Mouse (Mus musculus): ENCODE results near the gene Trpc3. TPM values are rescaled to one million over a fixed set of nuclear protein-coding genes. Genes with fewer than 3 reads are reported as not detected.
"Not testable (repeated sequence)": the region's sequence is repeated elsewhere in the genome, so short reads cannot be mapped to it uniquely, and the experiment has no call there.

Trpc3 gene
- total RNA-seq, 1 experiment: 0.54 TPM

GRCm38 (mm10) chr3:36667814-36668213 lies 22.2 kb downstream of the Trpc3 start:
- Histone ChIP-seq H3K36me3 (ENCODE audit: control insufficient read depth, insufficient read depth, low read length, poor library complexity, severe bottlenecking) (no peaks in the 10 kb centered on the region), H3K4me1 (ENCODE audit: control insufficient read depth in 2 of 2, insufficient read depth in 2 of 2, low read length in 2 of 2, poor library complexity in 1 of 2) (no peaks in the 10 kb centered on the region), H3K9ac (ENCODE audit: insufficient read depth, low read depth, low read length, poor library complexity, severe bottlenecking) (no peak overlapping the region), H3K4me3 (ENCODE audit: insufficient read depth in 1 of 2, low read depth in 1 of 2, low read length in 2 of 2, poor library complexity in 1 of 2, severe bottlenecking in 1 of 2) (no peak overlapping the region), H3K27ac (ENCODE audit: insufficient read depth, low read depth, low read length, poor library complexity, severe bottlenecking) (no peak overlapping the region), H3K9me3 (ENCODE audit: control insufficient read depth, insufficient read depth, low read depth, low read length) (no peaks in the 10 kb centered on the region)
- in situ Hi-C loops (cut with MboI; ENCODE audit: low sequenced_read_pairs in 2 of 2, unreplicated experiment in 2 of 2): no loop called here
- TF ChIP-seq HCFC1 (IDR thresholded peaks at IDR 0.05; ENCODE audit: borderline replicate concordance, insufficient read depth, low read length): no peak
- no peak for TF ChIP-seq CHD2 (IDR thresholded peaks at IDR 0.05; ENCODE audit: low read depth, low read length)
- no peak for TF ChIP-seq MAFK (IDR thresholded peaks at IDR 0.05; ENCODE audit: insufficient read depth, low read depth, low read length)
- TF ChIP-seq ZNF384 (IDR thresholded peaks at IDR 0.05; ENCODE audit: low read depth, low read length): no peak
- TF ChIP-seq ZC3H11A (IDR thresholded peaks at IDR 0.05; ENCODE audit: borderline replicate concordance, low read depth, low read length): no peak
- DNase-seq (ENCODE audit: low read depth, low spot score): no peak

- DNase-seq (ENCODE audit: low read depth, low spot score); H3K4me1 ChIP-seq (ENCODE audit: control insufficient read depth in 2 of 2, insufficient read depth in 2 of 2, low read length in 2 of 2, poor library complexity in 1 of 2); H3K4me3 ChIP-seq (ENCODE audit: insufficient read depth in 1 of 2, low read depth in 1 of 2, low read length in 2 of 2, poor library complexity in 1 of 2, severe bottlenecking in 1 of 2); H3K9me3 ChIP-seq (ENCODE audit: control insufficient read depth, insufficient read depth, low read depth, low read length); in situ Hi-C loops (cut with MboI; ENCODE audit: low sequenced_read_pairs in 2 of 2, unreplicated experiment in 2 of 2); H3K9ac ChIP-seq (ENCODE audit: insufficient read depth, low read depth, low read length, poor library complexity, severe bottlenecking); H3K36me3 ChIP-seq (ENCODE audit: control insufficient read depth, insufficient read depth, low read length, poor library complexity, severe bottlenecking); H3K27ac ChIP-seq (ENCODE audit: insufficient read depth, low read depth, low read length, poor library complexity, severe bottlenecking): not testable (repeated sequence)
These were observed 44.8 kb downstream of the Trpc3 start for GRCm38 (mm10) chr3:36645245-36645559.

- TF ChIP-seq HCFC1 (IDR thresholded peaks at IDR 0.05; ENCODE audit: borderline replicate concordance, insufficient read depth, low read length) (no peak), CHD2 (IDR thresholded peaks at IDR 0.05; ENCODE audit: low read depth, low read length) (no peak), MAFK (IDR thresholded peaks at IDR 0.05; ENCODE audit: insufficient read depth, low read depth, low read length) (no peak), ZNF384 (IDR thresholded peaks at IDR 0.05; ENCODE audit: low read depth, low read length) (no peak), ZC3H11A (IDR thresholded peaks at IDR 0.05; ENCODE audit: borderline replicate concordance, low read depth, low read length) (no peak)
These were observed 45.3 kb downstream of the Trpc3 start for GRCm38 (mm10) chr3:36644554-36645244.

GRCm38 (mm10) chr3:36643354-36643753 lies 46.6 kb downstream of the Trpc3 start:
- Histone ChIP-seq H3K36me3 (ENCODE audit: control insufficient read depth, insufficient read depth, low read length, poor library complexity, severe bottlenecking) (no peaks in the 10 kb centered on the region), H3K4me3 (ENCODE audit: insufficient read depth in 1 of 2, low read depth in 1 of 2, low read length in 2 of 2, poor library complexity in 1 of 2, severe bottlenecking in 1 of 2) (no peak overlapping the region), H3K4me1 (ENCODE audit: control insufficient read depth in 2 of 2, insufficient read depth in 2 of 2, low read length in 2 of 2, poor library complexity in 1 of 2) (no peaks in the 10 kb centered on the region), H3K9ac (ENCODE audit: insufficient read depth, low read depth, low read length, poor library complexity, severe bottlenecking) (no peak overlapping the region), H3K27ac (ENCODE audit: insufficient read depth, low read depth, low read length, poor library complexity, severe bottlenecking) (no peak overlapping the region), H3K9me3 (ENCODE audit: control insufficient read depth, insufficient read depth, low read depth, low read length) (no peaks in the 10 kb centered on the region)
- TF ChIP-seq HCFC1 (IDR thresholded peaks at IDR 0.05; ENCODE audit: borderline replicate concordance, insufficient read depth, low read length) (no peak), ZNF384 (IDR thresholded peaks at IDR 0.05; ENCODE audit: low read depth, low read length) (no peak), ZC3H11A (IDR thresholded peaks at IDR 0.05; ENCODE audit: borderline replicate concordance, low read depth, low read length) (no peak), CHD2 (IDR thresholded peaks at IDR 0.05; ENCODE audit: low read depth, low read length) (no peak), MAFK (IDR thresholded peaks at IDR 0.05; ENCODE audit: insufficient read depth, low read depth, low read length) (no peak)
- no peak for DNase-seq (ENCODE audit: low read depth, low spot score)
- in situ Hi-C loops (cut with MboI; ENCODE audit: low sequenced_read_pairs in 2 of 2, unreplicated experiment in 2 of 2): no loop called here

More at GRCm38 (mm10) chr3:36644554-36645244, 45.3 kb downstream of the Trpc3 start:
- no peak overlapping the region for H3K4me3 ChIP-seq (ENCODE audit: insufficient read depth in 1 of 2, low read depth in 1 of 2, low read length in 2 of 2, poor library complexity in 1 of 2, severe bottlenecking in 1 of 2)
- H3K36me3 ChIP-seq (ENCODE audit: control insufficient read depth, insufficient read depth, low read length, poor library complexity, severe bottlenecking): no peaks in the 10 kb centered on the region
- DNase-seq (ENCODE audit: low read depth, low spot score): no peak
- H3K9me3 ChIP-seq (ENCODE audit: control insufficient read depth, insufficient read depth, low read depth, low read length): no peaks in the 10 kb centered on the region
- in situ Hi-C loops (cut with MboI; ENCODE audit: low sequenced_read_pairs in 2 of 2, unreplicated experiment in 2 of 2): no loop called here
- no peaks in the 10 kb centered on the region for H3K4me1 ChIP-seq (ENCODE audit: control insufficient read depth in 2 of 2, insufficient read depth in 2 of 2, low read length in 2 of 2, poor library complexity in 1 of 2)
- H3K27ac ChIP-seq (ENCODE audit: insufficient read depth, low read depth, low read length, poor library complexity, severe bottlenecking): no peak overlapping the region
- no peak overlapping the region for H3K9ac ChIP-seq (ENCODE audit: insufficient read depth, low read depth, low read length, poor library complexity, severe bottlenecking)

GRCm38 (mm10) chr3:36642736-36643135 lies 47.2 kb downstream of the Trpc3 start:
- no peak overlapping the region for H3K9ac ChIP-seq (ENCODE audit: insufficient read depth, low read depth, low read length, poor library complexity, severe bottlenecking)
- no peaks in the 10 kb centered on the region for H3K36me3 ChIP-seq (ENCODE audit: control insufficient read depth, insufficient read depth, low read length, poor library complexity, severe bottlenecking)
- in situ Hi-C loops (cut with MboI; ENCODE audit: low sequenced_read_pairs in 2 of 2, unreplicated experiment in 2 of 2): no loop called here
- H3K27ac ChIP-seq (ENCODE audit: insufficient read depth, low read depth, low read length, poor library complexity, severe bottlenecking): no peak overlapping the region
- H3K4me3 ChIP-seq (ENCODE audit: insufficient read depth in 1 of 2, low read depth in 1 of 2, low read length in 2 of 2, poor library complexity in 1 of 2, severe bottlenecking in 1 of 2): no peak overlapping the region
- no peak for DNase-seq (ENCODE audit: low read depth, low spot score)
- no peaks in the 10 kb centered on the region for H3K9me3 ChIP-seq (ENCODE audit: control insufficient read depth, insufficient read depth, low read depth, low read length)
- H3K4me1 ChIP-seq (ENCODE audit: control insufficient read depth in 2 of 2, insufficient read depth in 2 of 2, low read length in 2 of 2, poor library complexity in 1 of 2): no peaks in the 10 kb centered on the region
- TF ChIP-seq ZNF384 (IDR thresholded peaks at IDR 0.05; ENCODE audit: low read depth, low read length): no peak
- TF ChIP-seq MAFK (IDR thresholded peaks at IDR 0.05; ENCODE audit: insufficient read depth, low read depth, low read length): no peak
- TF ChIP-seq HCFC1 (IDR thresholded peaks at IDR 0.05; ENCODE audit: borderline replicate concordance, insufficient read depth, low read length): no peak
- TF ChIP-seq CHD2 (IDR thresholded peaks at IDR 0.05; ENCODE audit: low read depth, low read length): no peak
- no peak for TF ChIP-seq ZC3H11A (IDR thresholded peaks at IDR 0.05; ENCODE audit: borderline replicate concordance, low read depth, low read length)

All from ES-E14 (cell line).